Mouse (Mus musculus): ENCODE measurements around the gene Gm49510.
A peak's percentile ranks its signal among the peaks of the same experiment; 100 is the strongest.

Gene Gm49510

GRCm38 (mm10) chr15:78899409-78899739 is at the start of gene Gm49510:
TSS of gene Gm49510 (plus strand) at chr15:78899667.
- no peak for DNase-seq (ENCODE audit: low spot score)

GRCm38 (mm10) chr15:78850059-78850824 is 49.2 kb upstream of the Gm49510 start:
- DNase-seq (ENCODE audit: low spot score): no peak

GRCm38 (mm10) chr15:78850944-78851343 is 48.5 kb upstream of the Gm49510 start:
- DNase-seq (ENCODE audit: low spot score): no peak

GRCm38 (mm10) chr15:78851505-78852153 is 47.8 kb upstream of the Gm49510 start:
- peak; percentile 96 for DNase-seq (ENCODE audit: low spot score)

- DNase-seq (ENCODE audit: low spot score): no peak
Observed at GRCm38 (mm10) chr15:78855303-78855965, 44.0 kb upstream of the Gm49510 start, which contains the start of gene Lgals2. TSS of gene Lgals2 (minus strand) at chr15:78855529.

GRCm38 (mm10) chr15:78857009-78857408 is 42.5 kb upstream of the Gm49510 start:
- DNase-seq (ENCODE audit: low spot score): no peak

GRCm38 (mm10) chr15:78859311-78859710 is 40.2 kb upstream of the Gm49510 start:
- DNase-seq (ENCODE audit: low spot score): no peak

GRCm38 (mm10) chr15:78859714-78860113 is 39.8 kb upstream of the Gm49510 start:
- DNase-seq (ENCODE audit: low spot score): no peak

- no peak for DNase-seq (ENCODE audit: low spot score)
Observed at GRCm38 (mm10) chr15:78862280-78862679, 37.2 kb upstream of the Gm49510 start.

GRCm38 (mm10) chr15:78863154-78863553 is 36.3 kb upstream of the Gm49510 start:
- DNase-seq (ENCODE audit: low spot score): no peak

GRCm38 (mm10) chr15:78863852-78864253 is 35.6 kb upstream of the Gm49510 start:
- DNase-seq (ENCODE audit: low spot score): peak; percentile 70

GRCm38 (mm10) chr15:78868398-78868797 is 31.1 kb upstream of the Gm49510 start:
- DNase-seq (ENCODE audit: low spot score): no peak

- no peak for DNase-seq (ENCODE audit: low spot score)
Observed at GRCm38 (mm10) chr15:78868826-78869233, 30.6 kb upstream of the Gm49510 start.

GRCm38 (mm10) chr15:78869775-78870174 is 29.7 kb upstream of the Gm49510 start:
- no peak for DNase-seq (ENCODE audit: low spot score)

GRCm38 (mm10) chr15:78872021-78872608 is 27.4 kb upstream of the Gm49510 start:
- DNase-seq (ENCODE audit: low spot score): no peak

GRCm38 (mm10) chr15:78873803-78874435 is 25.5 kb upstream of the Gm49510 start:
- DNase-seq (ENCODE audit: low spot score): no peak

- no peak for DNase-seq (ENCODE audit: low spot score)
Observed at GRCm38 (mm10) chr15:78874989-78875388, 24.5 kb upstream of the Gm49510 start.

- no peak for DNase-seq (ENCODE audit: low spot score)
Observed at GRCm38 (mm10) chr15:78875537-78875936, 23.9 kb upstream of the Gm49510 start.

- DNase-seq (ENCODE audit: low spot score): peak; percentile 90
Observed at GRCm38 (mm10) chr15:78876258-78876696, 23.2 kb upstream of the Gm49510 start.

- peak; percentile 91 for DNase-seq (ENCODE audit: low spot score)
Observed at GRCm38 (mm10) chr15:78876991-78877809, 22.3 kb upstream of the Gm49510 start, which contains the start of gene Gga1. TSS of gene Gga1 (plus strand) at chr15:78877190.

- no peak for DNase-seq (ENCODE audit: low spot score)
Observed at GRCm38 (mm10) chr15:78877810-78878390, 21.6 kb upstream of the Gm49510 start.

Data from testis, postnatal 10 days (tissue).